Mouse (Mus musculus): ENCODE results near the gene Zfp760.

DNA sequence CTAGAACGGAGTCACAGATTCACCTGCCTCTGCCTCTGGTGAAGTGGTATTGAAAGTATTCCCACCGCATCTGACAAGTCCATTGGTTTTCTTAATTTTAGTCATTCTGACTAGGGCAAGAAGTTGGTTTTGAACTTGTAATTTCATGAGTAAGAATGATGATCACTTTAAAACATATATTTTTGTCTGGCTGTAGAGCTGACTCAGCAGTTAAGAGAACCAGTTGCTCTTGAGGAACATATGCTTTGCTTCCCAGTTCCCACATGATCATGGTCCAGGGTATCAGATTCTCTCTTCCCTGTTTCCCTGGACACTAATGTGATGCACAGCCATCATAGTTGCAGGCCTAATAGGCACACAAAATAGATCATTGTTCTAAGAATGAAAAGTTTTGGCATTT lies 62.8 kb downstream of the Zfp760 start:
- TF ChIP-seq POLR2A (IDR thresholded peaks at IDR 0.05; ENCODE audit: control insufficient read depth, extremely low read depth, insufficient read depth, low read length, poor library complexity) (no peak), CTCF (IDR thresholded peaks at IDR 0.05; ENCODE audit: borderline replicate concordance, control insufficient read depth, extremely low read depth, insufficient read depth, low read length, poor library complexity) (no peak)
